In genomic region chr16:73530191-73530590, GRCm38 (mm10) we compare ENCODE assay signal across 8 mouse cellular contexts.
A peak's percentile ranks its signal among the peaks of the same experiment; 100 is the strongest.
DNase-seq lines count a peak whose midpoint lies in the region; ATAC-seq lines count a peak whose summit lies in the region.

No protein-coding gene starts in this region.

- DNase-seq in lung, postnatal 14 days: peak; percentile 1
- no peak for DNase-seq in lung, postnatal 10 days
- peak; percentile 38 for DNase-seq in hindbrain, embryonic 14.5 days (ENCODE audit: low spot score)
- DNase-seq in mesoderm, embryonic 11.5 days (ENCODE audit: low read depth, low spot score): peak; percentile 66
- peak; percentile 61 for DNase-seq in testis, postnatal 14 days (ENCODE audit: low spot score)
- no peak for DNase-seq in heart, adult 11 months
- no peak for DNase-seq in frontal cortex, postnatal 10 days (ENCODE audit: low spot score in 2 of 2)
- DNase-seq in left cerebral cortex, adult 18-20 months (ENCODE audit: low spot score in 2 of 2): no peak

- H3K9me3 ChIP-seq in hindbrain, embryonic 14.5 days (ENCODE audit: control insufficient read depth, low read length): no peaks in the 10 kb centered on the region

- no peak overlapping the region for H3K9ac ChIP-seq in hindbrain, embryonic 14.5 days

- H3K4me2 ChIP-seq in hindbrain, embryonic 14.5 days (replicated peaks): peak overlapping the region; percentile 38

- H3K36me3 ChIP-seq in hindbrain, embryonic 14.5 days (replicated peaks; ENCODE audit: control insufficient read depth, insufficient read depth): no peaks in the 10 kb centered on the region

- H3K27me3 ChIP-seq in hindbrain, embryonic 14.5 days (ENCODE audit: control insufficient read depth, insufficient read depth, low read length): no peaks in the 10 kb centered on the region

- ATAC-seq in hindbrain, embryonic 14.5 days (ENCODE audit: low FRiP score): peak; percentile 40; the same call in 1 of the 2 replicates

- 0 out of 2 replicates have a peak, but pooled peaks cover 6% of the 10 kb centered on the region for H3K4me1 ChIP-seq in hindbrain, embryonic 14.5 days (replicated peaks; ENCODE audit: control insufficient read depth, insufficient read depth, low read length)

- no peak overlapping the region for H3K27ac ChIP-seq in hindbrain, embryonic 14.5 days

- WGBS in hindbrain, embryonic 14.5 days: 14% methylated on average over 10 of the region's 10 CpGs

- H3K4me3 ChIP-seq in hindbrain, embryonic 14.5 days (replicated peaks; ENCODE audit: low read length): peak overlapping the region; percentile 9; the same call in 1 of the 2 replicates

Comparison
In these comparisons a context has a peak if more than half of its experiments do, and no peak if none do; other contexts are left out.
1. DNase-seq: peak in lung, postnatal 14 days (single experiment), hindbrain, embryonic 14.5 days (single experiment), mesoderm, embryonic 11.5 days (single experiment) and testis, postnatal 14 days (single experiment); none in lung, postnatal 10 days (single experiment), heart, adult 11 months (single experiment), frontal cortex, postnatal 10 days (0 of 2) and left cerebral cortex, adult 18-20 months (0 of 2).